Mouse (Mus musculus) skeletal muscle tissue, adult 2 months (tissue): ENCODE measurements around the gene Dus4l.
"Not testable (repeated sequence)": the region's sequence is repeated elsewhere in the genome, so short reads cannot be mapped to it uniquely, and the experiment has no call there.

Source experiments
- DNase-seq: peaks from one replicate; pipeline ENCODE4 v3.0.0-alpha.2; 2012; ENCODE audit warnings: low read depth, low spot score

Dus4l gene

DNA sequence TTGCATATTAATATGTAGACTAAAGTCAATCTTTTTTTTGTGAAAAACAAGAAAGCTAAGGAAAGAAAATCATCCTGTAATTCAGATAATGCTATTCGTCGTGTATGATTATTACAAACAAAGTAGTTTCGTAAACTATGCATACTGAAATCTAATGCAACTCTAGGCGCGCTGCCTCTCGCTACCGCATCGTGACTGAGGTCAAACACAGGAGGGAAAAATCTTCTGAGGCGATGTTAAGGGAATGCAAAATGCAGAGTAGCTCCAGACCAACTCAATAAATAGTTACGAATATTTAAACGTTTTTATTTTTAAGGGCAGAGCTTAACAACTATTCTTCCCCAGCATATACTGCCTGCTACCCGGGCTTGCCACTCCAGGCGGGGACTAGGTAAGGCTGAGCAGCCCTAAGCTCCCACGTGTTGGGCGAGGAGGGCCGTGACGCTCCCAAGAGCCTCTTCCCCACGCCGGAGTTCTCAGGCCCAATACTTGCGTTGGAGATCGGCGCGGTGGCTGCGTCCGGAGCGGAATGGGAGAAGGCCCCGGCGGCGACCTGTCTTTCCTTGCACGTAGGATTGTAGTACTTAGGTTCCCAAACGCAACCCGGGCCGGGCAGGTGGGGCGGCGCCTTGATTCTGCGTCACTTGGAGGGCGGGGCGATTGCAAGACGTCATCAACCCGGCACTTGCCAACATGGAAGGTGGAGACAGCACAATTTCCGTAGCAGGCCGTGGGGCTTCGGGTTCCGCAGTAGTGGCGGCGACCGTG is at the start of gene Dus4l, which contains the start of gene Cog5:
Gene Dus4l, minus strand, starts transcription at position 630 of the 768 bp plus-strand sequence.
Gene Cog5, plus strand, starts transcription at position 673 of the 768 bp plus-strand sequence.
- peak; percentile 87 for DNase-seq

- DNase-seq: no peak
These were observed 49.3 kb upstream of the Dus4l start for GRCm38 (mm10) chr12:31703904-31704303.

DNA sequence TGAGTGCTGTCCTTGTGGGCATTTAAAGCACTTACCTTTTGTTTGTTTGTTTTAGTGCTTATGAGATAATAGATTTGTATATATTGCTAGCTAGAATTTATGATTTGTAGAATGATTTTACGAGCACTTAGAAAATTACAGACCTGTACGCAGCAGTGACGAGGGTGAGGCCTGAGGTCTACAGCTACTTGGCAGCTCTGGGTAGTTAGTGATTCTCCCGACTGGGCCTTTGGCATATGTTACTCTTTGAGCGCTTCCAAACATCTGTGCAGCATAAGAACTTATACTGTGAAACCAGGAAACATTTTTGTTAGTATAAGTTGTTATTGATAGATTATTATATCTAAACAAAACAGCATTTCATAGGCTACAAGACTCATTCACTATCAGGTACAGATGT is 46.8 kb upstream of the Dus4l start:
- DNase-seq: no peak

DNA sequence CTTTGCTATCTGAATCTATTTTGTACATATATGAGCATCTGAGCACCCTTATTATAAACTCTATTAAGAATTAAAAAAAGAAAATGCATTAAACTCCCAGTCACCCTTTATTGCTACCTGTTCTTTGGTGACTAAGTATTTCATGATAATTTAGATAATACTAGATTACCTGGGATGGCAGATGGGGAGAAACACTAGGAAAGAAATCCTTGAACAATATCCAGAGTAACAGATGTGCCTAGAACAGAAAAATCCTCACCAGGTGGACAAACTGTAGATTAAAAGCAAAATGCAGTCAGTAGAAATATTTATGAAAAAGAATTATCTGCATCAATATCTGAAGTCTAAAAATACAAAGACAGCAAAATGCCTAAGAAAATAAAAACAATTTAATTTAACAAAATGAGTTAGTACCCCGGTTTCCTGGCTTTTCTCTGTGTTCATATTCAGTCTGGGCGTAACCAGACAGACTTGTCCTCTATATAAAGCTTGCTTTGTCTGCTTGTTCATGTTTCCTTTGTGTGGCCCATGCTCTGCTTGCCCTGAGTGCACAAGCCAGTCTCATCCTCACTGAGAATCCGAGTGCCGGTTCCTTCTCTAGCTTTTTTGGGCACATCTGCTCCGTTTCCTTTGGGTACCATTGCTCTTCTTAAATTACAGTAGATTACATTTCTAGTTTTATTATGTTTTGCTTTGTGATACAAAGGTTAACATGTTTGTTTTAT is 46.2 kb upstream of the Dus4l start:
- no peak for DNase-seq

- no peak for DNase-seq
These were observed 38.7 kb upstream of the Dus4l start for GRCm38 (mm10) chr12:31693278-31693677.

- no peak for DNase-seq
These were observed 32.1 kb upstream of the Dus4l start for GRCm38 (mm10) chr12:31686679-31687078.

DNA sequence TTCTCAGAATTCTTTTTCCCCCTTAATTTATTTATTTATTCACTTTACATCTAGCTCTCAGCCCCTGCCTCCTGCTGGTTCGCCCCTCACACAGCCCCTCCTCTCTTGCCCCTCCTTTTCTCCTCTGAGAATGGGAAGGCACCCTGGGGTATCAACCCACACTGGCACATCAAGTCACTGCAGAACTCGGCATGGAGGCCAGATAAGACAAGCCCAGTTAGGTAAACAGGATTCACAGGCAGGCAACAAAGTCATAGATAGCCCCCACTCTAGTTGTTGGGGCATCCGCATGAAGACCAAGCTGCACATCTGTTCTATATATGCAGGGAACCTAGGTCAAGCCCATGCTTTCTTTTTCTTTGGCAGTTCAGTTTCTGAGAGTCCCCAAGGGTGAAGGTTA is 12.6 kb upstream of the Dus4l start:
- no peak for DNase-seq

DNA sequence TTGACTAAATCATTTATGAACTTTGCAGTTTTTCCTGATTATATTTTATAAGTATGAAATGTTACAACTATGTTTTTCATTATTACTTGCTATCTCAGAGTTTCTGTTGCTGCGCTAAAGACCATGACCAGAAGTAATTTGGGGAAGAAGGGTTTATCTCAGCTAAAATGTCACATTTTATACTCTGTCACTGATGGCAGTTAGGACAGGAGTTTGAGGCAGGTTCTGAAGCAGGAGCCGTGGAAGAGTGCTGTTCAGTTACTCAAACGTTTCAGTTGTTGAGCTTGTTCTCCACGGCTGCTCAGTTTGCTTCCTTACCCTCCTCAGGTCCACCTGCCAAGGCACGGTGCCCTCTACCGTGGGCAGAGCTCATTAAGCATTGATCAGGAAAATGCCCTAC is 11.4 kb upstream of the Dus4l start:
- no peak for DNase-seq

GRCm38 (mm10) chr12:31656841-31657240 is 2.2 kb upstream of the Dus4l start:
- no peak for DNase-seq

GRCm38 (mm10) chr12:31654965-31655477 is 395 bp upstream of the Dus4l start:
- DNase-seq: no peak

GRCm38 (mm10) chr12:31653611-31654010 is 1.0 kb downstream of the Dus4l start:
- no peak for DNase-seq

DNA sequence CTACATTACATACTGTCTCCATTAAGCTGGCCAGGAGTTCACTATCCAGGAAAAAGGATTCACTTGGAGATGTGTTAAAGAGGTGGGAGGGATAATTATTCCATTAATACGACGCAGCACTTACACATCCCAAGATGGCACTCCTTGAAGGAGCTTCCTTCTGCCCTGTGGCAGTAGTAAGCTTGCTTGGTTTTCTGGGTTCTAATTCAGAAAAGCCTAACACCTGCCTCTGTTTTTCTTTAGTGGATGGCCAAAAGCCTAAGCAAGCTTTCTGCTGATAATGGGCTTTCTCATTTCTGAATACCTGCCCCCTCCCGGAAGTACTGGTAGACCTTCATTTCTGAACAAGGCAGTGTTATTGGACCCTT is 19.4 kb downstream of the Dus4l start:
- DNase-seq: no peak

- DNase-seq: peak; percentile 49
These were observed 20.0 kb downstream of the Dus4l start, which contains the start of gene Bcap29 for GRCm38 (mm10) chr12:31634343-31635239. Gene Bcap29, minus strand, starts transcription at chr12:31634658.

GRCm38 (mm10) chr12:31633970-31634342 is 20.7 kb downstream of the Dus4l start:
- DNase-seq: no peak

GRCm38 (mm10) chr12:31628396-31628795 is 26.2 kb downstream of the Dus4l start:
- DNase-seq: not testable (repeated sequence)

DNA sequence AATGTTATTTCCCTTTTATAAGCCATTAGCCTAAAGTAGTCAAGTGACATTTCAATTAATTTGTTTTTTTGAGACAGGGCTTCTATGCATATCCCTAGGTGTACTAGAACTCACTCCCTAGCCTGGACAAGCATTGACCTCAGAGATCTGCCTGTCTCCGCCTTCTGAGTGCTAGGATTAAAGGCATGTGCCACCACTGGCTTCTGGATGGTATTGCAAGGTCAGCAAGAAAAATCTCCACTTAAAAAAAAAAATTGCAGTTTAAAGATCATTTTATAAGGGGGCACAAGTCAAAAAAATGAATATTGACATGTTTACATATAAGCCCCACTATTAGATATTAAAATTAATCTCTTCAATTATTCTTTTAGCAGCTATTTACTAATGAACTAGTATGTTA is 29.6 kb downstream of the Dus4l start:
- no peak for DNase-seq

DNA sequence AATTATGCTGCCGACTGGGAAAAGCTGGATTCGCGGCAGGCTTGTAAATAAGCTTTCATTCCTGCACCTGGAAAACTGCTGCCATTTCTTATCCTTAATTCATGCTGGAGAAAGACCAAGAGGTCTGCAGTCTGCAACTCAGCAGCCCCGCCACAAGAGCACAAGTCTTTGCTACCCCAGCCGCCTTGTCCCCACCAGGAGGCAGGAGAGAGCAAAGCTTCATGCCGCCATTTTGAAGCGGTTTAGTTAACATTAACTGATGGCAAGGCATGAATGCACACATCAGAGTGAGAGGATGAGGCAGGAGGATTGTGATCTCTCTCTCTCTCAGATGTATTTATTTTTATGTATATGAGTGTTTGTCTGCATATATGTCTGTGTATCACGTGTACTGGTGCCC is 34.5 kb downstream of the Dus4l start:
- no peak for DNase-seq

DNA sequence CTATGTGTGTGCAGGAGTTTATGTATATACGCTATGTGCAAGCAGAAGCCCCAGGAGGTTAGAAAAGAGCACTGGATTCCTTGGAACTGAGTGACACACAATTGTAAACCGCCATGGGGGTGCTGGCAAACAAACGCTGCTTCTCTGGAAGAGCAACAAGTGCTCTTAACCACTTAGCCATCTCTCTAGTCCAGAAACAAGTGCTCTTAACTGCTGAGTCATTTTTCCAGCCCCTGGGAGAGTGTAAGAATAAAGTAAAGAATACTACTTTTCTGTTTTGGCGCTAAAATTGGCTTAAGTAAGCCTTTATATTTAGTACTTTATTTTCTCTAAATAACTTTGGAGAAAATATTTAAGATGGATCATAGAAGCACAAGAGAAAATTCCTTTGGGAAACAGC is 41.3 kb downstream of the Dus4l start:
- DNase-seq: no peak

- no peak for DNase-seq
These were observed 46.5 kb downstream of the Dus4l start for GRCm38 (mm10) chr12:31608138-31608537.

DNA sequence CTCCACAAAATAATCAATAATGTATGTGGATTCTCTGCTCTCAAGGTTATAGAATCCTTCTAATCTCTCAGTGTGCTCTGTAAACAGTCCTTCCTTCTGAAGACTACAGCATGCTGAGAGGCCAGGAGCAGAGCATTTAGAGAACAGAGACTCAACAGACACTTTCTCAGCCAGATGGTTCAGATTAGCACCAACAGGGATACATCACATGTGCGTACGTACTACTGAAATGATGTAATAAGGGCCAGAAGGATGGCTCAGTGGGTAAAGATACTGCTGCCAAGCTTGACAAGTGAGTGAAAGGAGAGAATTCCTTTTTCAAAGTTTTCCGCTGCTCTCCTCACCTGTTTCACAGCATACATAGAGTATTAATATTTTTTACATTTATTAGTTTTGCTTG is 49.7 kb downstream of the Dus4l start:
- DNase-seq: no peak

DNA sequence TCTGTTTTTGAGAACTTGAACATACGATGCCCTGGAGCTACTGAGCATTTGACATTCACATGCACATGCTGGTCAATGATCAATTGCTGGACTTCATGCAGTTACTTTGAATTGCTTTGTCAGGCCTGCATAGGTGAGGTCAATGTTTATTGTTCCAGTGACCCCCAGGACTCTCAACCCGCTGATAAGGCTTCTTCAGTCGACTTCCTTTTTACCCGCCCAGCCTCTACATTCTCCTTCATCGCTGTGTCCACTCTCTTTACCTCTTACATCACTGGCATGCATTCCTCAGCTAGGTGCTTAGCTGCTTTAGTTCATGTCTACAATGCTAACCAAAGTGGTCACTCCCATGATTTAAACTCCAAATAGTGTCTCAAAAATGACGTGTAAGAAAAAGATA is 51.0 kb downstream of the Dus4l start:
- no peak for DNase-seq

DNA sequence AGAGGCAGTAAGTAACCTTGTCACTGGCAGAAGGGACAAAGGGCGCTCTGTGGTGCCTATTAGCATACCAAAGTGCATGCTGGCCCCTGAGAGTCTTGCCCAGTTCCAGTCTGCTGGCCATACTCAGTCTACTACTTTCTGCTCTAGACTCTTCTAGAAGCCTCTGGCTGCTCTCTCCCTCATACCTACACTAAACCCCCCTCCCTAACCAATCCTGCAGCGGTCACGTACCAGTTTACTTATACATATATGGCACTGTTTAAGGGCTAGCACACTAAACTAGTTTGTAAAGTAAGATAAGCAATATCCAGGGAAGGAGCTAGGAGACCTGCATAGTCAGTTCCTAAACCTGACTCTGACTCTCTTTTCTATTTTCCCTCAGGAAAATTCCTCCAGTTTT is 60.3 kb downstream of the Dus4l start:
- no peak for DNase-seq
